Mouse (Mus musculus): ENCODE measurements at regions not wholly inside any gene's neighbourhood (a gene's known extent, or its start where the extent isn't known, plus 50 kb on each side); places are given as distances from the start of the nearest gene placed in this dataset.

- Histone ChIP-seq H3K4me3 (ENCODE audit: low read depth, low read length) (no peak overlapping the region), H3K9ac (ENCODE audit: low read depth, low read length) (no peak overlapping the region), H3K4me1 (ENCODE audit: control insufficient read depth, insufficient read depth, low read length) (0 out of 2 replicates have a peak, but pooled peaks cover 2% of the 10 kb centered on the region), H3K27me3 (ENCODE audit: control insufficient read depth, insufficient read depth, low read length) (peaks cover 4% of the 10 kb centered on the region; the same call in 1 of the 2 replicates), H3K36me3 (ENCODE audit: control insufficient read depth, insufficient read depth, low read length) (no peaks in the 10 kb centered on the region), H3K9me3 (replicated peaks; ENCODE audit: control insufficient read depth, low read length) (no peaks in the 10 kb centered on the region), H3K27ac (ENCODE audit: low read depth, low read length) (no peak overlapping the region), H3K4me2 (no peak overlapping the region)
- ATAC-seq (replicated peaks; ENCODE audit: insufficient number of reproducible peaks, low FRiP score, low TSS enrichment), result no peak
- 84% methylated on average over 11 of the region's 11 CpGs for WGBS (ENCODE audit: insufficient replicate concordance)
Observed at GRCm38 (mm10) chr11:112990751-112991150, 208.7 kb downstream of the Sox9 start.

- Histone ChIP-seq H3K4me2 (no peak overlapping the region; the same call in 1 of the 2 replicates), H3K9me3 (replicated peaks; ENCODE audit: control insufficient read depth, low read length) (no peaks in the 10 kb centered on the region), H3K4me1 (ENCODE audit: control insufficient read depth, insufficient read depth, low read length) (0 out of 2 replicates have a peak, but pooled peaks cover 2% of the 10 kb centered on the region), H3K9ac (ENCODE audit: low read depth, low read length) (no peak overlapping the region; the same call in 1 of the 2 replicates), H3K27ac (ENCODE audit: low read depth, low read length) (no peak overlapping the region), H3K4me3 (ENCODE audit: low read depth, low read length) (no peak overlapping the region), H3K27me3 (ENCODE audit: control insufficient read depth, insufficient read depth, low read length) (0 out of 2 replicates have a peak, but pooled peaks cover 4% of the 10 kb centered on the region), H3K36me3 (ENCODE audit: control insufficient read depth, insufficient read depth, low read length) (no peaks in the 10 kb centered on the region)
- WGBS (ENCODE audit: insufficient replicate concordance), result 47% methylated on average over 13 of the region's 13 CpGs
- ATAC-seq (replicated peaks; ENCODE audit: insufficient number of reproducible peaks, low FRiP score, low TSS enrichment), result no peak
Observed at GRCm38 (mm10) chr11:112991862-112992261, 209.8 kb downstream of the Sox9 start.

GRCm38 (mm10) chr11:112998777-112999583 lies 217.0 kb downstream of the Sox9 start:
- ATAC-seq (replicated peaks; ENCODE audit: insufficient number of reproducible peaks, low FRiP score, low TSS enrichment), result no peak
- Histone ChIP-seq H3K27me3 (ENCODE audit: control insufficient read depth, insufficient read depth, low read length) (no peaks in the 10 kb centered on the region), H3K4me3 (ENCODE audit: low read depth, low read length) (no peak overlapping the region), H3K4me2 (no peak overlapping the region), H3K36me3 (ENCODE audit: control insufficient read depth, insufficient read depth, low read length) (no peaks in the 10 kb centered on the region), H3K9me3 (replicated peaks; ENCODE audit: control insufficient read depth, low read length) (no peaks in the 10 kb centered on the region), H3K9ac (ENCODE audit: low read depth, low read length) (no peak overlapping the region), H3K4me1 (ENCODE audit: control insufficient read depth, insufficient read depth, low read length) (no peaks in the 10 kb centered on the region), H3K27ac (ENCODE audit: low read depth, low read length) (no peak overlapping the region)
- 29% methylated on average over 5 of the region's 5 CpGs for WGBS (ENCODE audit: insufficient replicate concordance)

GRCm38 (mm10) chr11:113001071-113001470 lies 219.0 kb downstream of the Sox9 start:
- H3K4me2 ChIP-seq, result no peak overlapping the region
- no peak overlapping the region for H3K4me3 ChIP-seq (ENCODE audit: low read depth, low read length)
- no peaks in the 10 kb centered on the region for H3K36me3 ChIP-seq (ENCODE audit: control insufficient read depth, insufficient read depth, low read length)
- H3K9ac ChIP-seq (ENCODE audit: low read depth, low read length), result no peak overlapping the region
- ATAC-seq (replicated peaks; ENCODE audit: insufficient number of reproducible peaks, low FRiP score, low TSS enrichment), result no peak
- H3K9me3 ChIP-seq (replicated peaks; ENCODE audit: control insufficient read depth, low read length), result no peaks in the 10 kb centered on the region
- H3K4me1 ChIP-seq (ENCODE audit: control insufficient read depth, insufficient read depth, low read length), result no peaks in the 10 kb centered on the region
- H3K27me3 ChIP-seq (ENCODE audit: control insufficient read depth, insufficient read depth, low read length), result peaks cover 2% of the 10 kb centered on the region; the same call in 1 of the 2 replicates
- no peak overlapping the region for H3K27ac ChIP-seq (ENCODE audit: low read depth, low read length)
- 80% methylated on average over 6 of the region's 6 CpGs for WGBS (ENCODE audit: insufficient replicate concordance)

GRCm38 (mm10) chr11:113005895-113006294 lies 223.9 kb downstream of the Sox9 start:
- ATAC-seq (replicated peaks; ENCODE audit: insufficient number of reproducible peaks, low FRiP score, low TSS enrichment), result no peak
- 44% methylated on average over 9 of the region's 9 CpGs for WGBS (ENCODE audit: insufficient replicate concordance)
- no peak overlapping the region for H3K4me2 ChIP-seq

GRCm38 (mm10) chr11:113008521-113008920 lies 226.5 kb downstream of the Sox9 start:
- no peaks in the 10 kb centered on the region for H3K9me3 ChIP-seq (replicated peaks; ENCODE audit: control insufficient read depth, low read length)
- ATAC-seq (replicated peaks; ENCODE audit: insufficient number of reproducible peaks, low FRiP score, low TSS enrichment), result no peak; the same call in 1 of the 2 replicates
- no peak overlapping the region for H3K9ac ChIP-seq (ENCODE audit: low read depth, low read length)
- H3K27ac ChIP-seq (ENCODE audit: low read depth, low read length), result no peak overlapping the region
- WGBS (ENCODE audit: insufficient replicate concordance), result 55% methylated on average over 4 of the region's 4 CpGs
- H3K4me1 ChIP-seq (ENCODE audit: control insufficient read depth, insufficient read depth, low read length), result no peaks in the 10 kb centered on the region
- no peak overlapping the region for H3K4me3 ChIP-seq (ENCODE audit: low read depth, low read length)
- H3K4me2 ChIP-seq, result no peak overlapping the region
- H3K27me3 ChIP-seq (ENCODE audit: control insufficient read depth, insufficient read depth, low read length), result peaks cover 9% of the 10 kb centered on the region; the same call in 1 of the 2 replicates
- H3K36me3 ChIP-seq (ENCODE audit: control insufficient read depth, insufficient read depth, low read length), result no peaks in the 10 kb centered on the region

More at GRCm38 (mm10) chr11:113005895-113006294, 223.9 kb downstream of the Sox9 start:
- no peaks in the 10 kb centered on the region for H3K4me1 ChIP-seq (ENCODE audit: control insufficient read depth, insufficient read depth, low read length)
- H3K27ac ChIP-seq (ENCODE audit: low read depth, low read length), result no peak overlapping the region
- H3K9ac ChIP-seq (ENCODE audit: low read depth, low read length), result no peak overlapping the region
- H3K27me3 ChIP-seq (ENCODE audit: control insufficient read depth, insufficient read depth, low read length), result peaks cover 3% of the 10 kb centered on the region; the same call in 1 of the 2 replicates
- H3K9me3 ChIP-seq (replicated peaks; ENCODE audit: control insufficient read depth, low read length), result no peaks in the 10 kb centered on the region
- H3K36me3 ChIP-seq (ENCODE audit: control insufficient read depth, insufficient read depth, low read length), result no peaks in the 10 kb centered on the region
- no peak overlapping the region for H3K4me3 ChIP-seq (ENCODE audit: low read depth, low read length)

GRCm38 (mm10) chr11:113009376-113009775 lies 227.4 kb downstream of the Sox9 start:
- H3K27me3 ChIP-seq (ENCODE audit: control insufficient read depth, insufficient read depth, low read length), result peaks cover 9% of the 10 kb centered on the region; the same call in 1 of the 2 replicates
- no peak overlapping the region for H3K27ac ChIP-seq (ENCODE audit: low read depth, low read length)
- H3K4me2 ChIP-seq, result no peak overlapping the region
- no peaks in the 10 kb centered on the region for H3K36me3 ChIP-seq (ENCODE audit: control insufficient read depth, insufficient read depth, low read length)
- H3K9me3 ChIP-seq (replicated peaks; ENCODE audit: control insufficient read depth, low read length), result no peaks in the 10 kb centered on the region
- no peak for ATAC-seq (replicated peaks; ENCODE audit: insufficient number of reproducible peaks, low FRiP score, low TSS enrichment)
- no peak overlapping the region for H3K4me3 ChIP-seq (ENCODE audit: low read depth, low read length)
- no peak overlapping the region for H3K9ac ChIP-seq (ENCODE audit: low read depth, low read length)
- 82% methylated on average over 6 of the region's 6 CpGs for WGBS (ENCODE audit: insufficient replicate concordance)
- no peaks in the 10 kb centered on the region for H3K4me1 ChIP-seq (ENCODE audit: control insufficient read depth, insufficient read depth, low read length)

- H3K36me3 ChIP-seq (ENCODE audit: control insufficient read depth, insufficient read depth, low read length), result no peaks in the 10 kb centered on the region
- H3K27ac ChIP-seq (ENCODE audit: low read depth, low read length), result no peak overlapping the region
- peaks cover 4% of the 10 kb centered on the region for H3K4me1 ChIP-seq (ENCODE audit: control insufficient read depth, insufficient read depth, low read length)
- no peak overlapping the region for H3K4me2 ChIP-seq
- no peak overlapping the region for H3K4me3 ChIP-seq (ENCODE audit: low read depth, low read length)
- H3K27me3 ChIP-seq (ENCODE audit: control insufficient read depth, insufficient read depth, low read length), result peaks cover 9% of the 10 kb centered on the region; the same call in 1 of the 2 replicates
- 83% methylated on average over 5 of the region's 5 CpGs for WGBS (ENCODE audit: insufficient replicate concordance)
- no peak overlapping the region for H3K9ac ChIP-seq (ENCODE audit: low read depth, low read length)
- ATAC-seq (replicated peaks; ENCODE audit: insufficient number of reproducible peaks, low FRiP score, low TSS enrichment), result no peak
- H3K9me3 ChIP-seq (replicated peaks; ENCODE audit: control insufficient read depth, low read length), result no peaks in the 10 kb centered on the region
Observed at GRCm38 (mm10) chr11:113010906-113011305, 228.9 kb downstream of the Sox9 start.

Measured in heart, embryonic 11.5 days (tissue).